Mouse (Mus musculus) G1E (cell line): ENCODE data around the gene Cort. TPM values are rescaled to one million over a fixed set of nuclear protein-coding genes. Genes with fewer than 3 reads are reported as not detected.
"Not testable (repeated sequence)": the region's sequence is repeated elsewhere in the genome, so short reads cannot be mapped to it uniquely, and the experiment has no call there.

Experiments used
- ATAC-seq: 2 replicates; pipeline ENCODE4 v1.8.0; 2016; ENCODE audit warnings: mild to moderate bottlenecking; ENCODE audit not compliant: insufficient number of reproducible peaks, poor library complexity, low FRiP score, severe bottlenecking; ENCODE audit errors: extremely low read depth
- DNase-seq: peaks from one replicate; pipeline ENCODE4 v3.0.0; 2012; ENCODE audit warnings: low spot score
- H3K27me3 ChIP-seq: 2 replicates; pipeline ENCODE4 v1.6.1; 2012; ENCODE audit warnings: mild to moderate bottlenecking, low read length, inconsistent platforms; ENCODE audit not compliant: insufficient read depth
- H3K36me3 ChIP-seq: replicated peaks from 2 replicates; pipeline ENCODE3; 2012; ENCODE audit warnings: mild to moderate bottlenecking, inconsistent platforms
- H3K4me1 ChIP-seq: 2 replicates; pipeline ENCODE4 v1.6.1; 2012; ENCODE audit warnings: low read depth, low read length, inconsistent platforms, mixed read lengths; ENCODE audit not compliant: insufficient read depth
- H3K4me3 ChIP-seq: 2 replicates; pipeline ENCODE4 v1.5.1; 2012; ENCODE audit warnings: low read depth, mild to moderate bottlenecking, inconsistent platforms, low read length, moderate library complexity, mixed read lengths
- H3K9me3 ChIP-seq: replicated peaks from 2 replicates; pipeline ENCODE4 v1.6.1; 2012; ENCODE audit warnings: inconsistent platforms
- CTCF ChIP-seq: IDR thresholded peaks from 2 replicates; pipeline ENCODE4 v1.5.1; 2012; ENCODE audit warnings: low read depth, low read length, inconsistent platforms, mixed read lengths
- GATA1 ChIP-seq: IDR thresholded peaks from 2 replicates; pipeline ENCODE4 v1.6.1; 2012; ENCODE audit warnings: borderline replicate concordance, low read length, inconsistent platforms, mixed read lengths
- GATA2 ChIP-seq: IDR thresholded peaks from 2 replicates; pipeline ENCODE4 v1.6.1; 2012; ENCODE audit warnings: low read depth, low read length, inconsistent platforms, borderline replicate concordance
- POLR2AphosphoS5 ChIP-seq: IDR thresholded peaks from 2 replicates; pipeline ENCODE4 v1.6.1; 2012; ENCODE audit warnings: low read depth, low read length, inconsistent platforms; ENCODE audit not compliant: insufficient replicate concordance
- TAL1 ChIP-seq: conservative IDR thresholded peaks from 2 replicates; pipeline ENCODE4 v1.6.1; 2012; ENCODE audit warnings: low read depth, low read length, inconsistent platforms, mixed read lengths
- polyA plus RNA-seq: library from polyadenylated mRNA; stranded (reverse); fragments of >175 nt; gene quantifications from 2 replicates; pipeline ENCODE4 v1.2.3, GENCODE M21; 2012
- total RNA-seq, 2 experiments: library from RNA; stranded (forward) in 1 of 2; stranded (reverse) in 1 of 2; fragments of 200-1000 nt in 1 of 2; fragments of >200 nt in 1 of 2; fragmentation: Nextera tagmentation in 1 of 2; gene quantifications; 2 replicates each; pipeline ENCODE4 v1.2.3; 2014 to 2017

The Cort gene
- total RNA-seq (2014; fragmentation: Nextera tagmentation): 1.8 TPM in 1 of 2 replicates, not detected in the other
- total RNA-seq (2017): 0.44 TPM in 1 of 2 replicates, not detected in the other
- polyA plus RNA-seq: 8.2 and 9.2 TPM in 2 replicates

DNA sequence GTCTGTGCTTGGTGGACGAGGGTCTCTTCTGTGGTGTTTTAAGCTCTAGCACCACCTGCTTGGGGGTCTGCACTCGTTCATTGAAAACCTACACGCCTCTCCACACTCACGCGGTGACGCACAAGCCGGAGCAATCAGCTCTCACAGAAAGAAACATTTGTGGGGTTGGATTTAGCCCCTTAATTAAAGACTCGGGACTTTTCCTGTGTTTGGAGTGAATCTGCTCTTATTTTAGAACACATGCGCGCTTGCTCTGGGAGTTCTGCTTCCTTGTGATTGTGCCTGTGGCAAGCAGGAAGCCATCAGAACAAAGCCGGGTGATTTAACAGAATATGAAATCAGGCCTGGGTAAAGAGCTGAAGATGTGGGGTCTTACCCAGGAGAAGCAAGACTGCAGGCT, at the start of gene Cort:
TSS of gene Cort (minus strand) at position 101 of the 400 bp plus-strand sequence.
- H3K4me1 ChIP-seq: no peaks in the 10 kb centered on the region; the same call in 1 of the 2 replicates
- H3K27me3 ChIP-seq: no peaks in the 10 kb centered on the region
- DNase-seq (no peak), ATAC-seq (no peak)
- TF ChIP-seq CTCF: no peak
- TF ChIP-seq POLR2AphosphoS5: no peak
- no peak for TF ChIP-seq TAL1
- no peak for TF ChIP-seq GATA1
- TF ChIP-seq GATA2: no peak
- H3K36me3 ChIP-seq: peaks cover 88% of the 10 kb centered on the region
- H3K9me3 ChIP-seq: no peaks in the 10 kb centered on the region
- H3K4me3 ChIP-seq: no peak within 1 kb of the TSS

DNA sequence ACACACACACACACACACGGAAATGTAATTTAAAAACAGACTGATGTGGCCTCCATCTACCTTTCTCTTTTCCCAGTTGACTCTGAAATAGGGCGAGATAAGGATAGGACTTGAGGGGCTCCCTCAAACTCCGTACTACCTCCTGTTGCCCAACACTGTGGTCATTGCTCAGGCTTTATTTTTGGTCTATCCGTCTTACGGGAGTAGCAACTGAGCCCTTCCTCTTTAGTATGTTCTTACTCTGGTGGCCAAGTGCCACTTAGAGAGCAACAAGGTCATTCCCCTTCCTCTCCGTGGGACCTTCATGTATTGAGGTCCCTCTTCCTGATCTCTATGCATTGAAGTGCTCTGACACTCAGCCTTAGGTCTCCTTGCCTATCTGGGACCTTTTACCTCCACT, 47.1 kb upstream of the Cort start:
- no peak for TF ChIP-seq GATA2
- no peak for TF ChIP-seq CTCF
- no peak for TF ChIP-seq GATA1
- no peak for TF ChIP-seq POLR2AphosphoS5
- no peak for TF ChIP-seq TAL1
- peaks cover 10% of the 10 kb centered on the region for H3K36me3 ChIP-seq
- H3K9me3 ChIP-seq: no peaks in the 10 kb centered on the region
- H3K4me1 ChIP-seq: peaks cover 33% of the 10 kb centered on the region
- ATAC-seq: no peak
- no peak overlapping the region for H3K4me3 ChIP-seq
- no peak for DNase-seq
- no peaks in the 10 kb centered on the region for H3K27me3 ChIP-seq

DNA sequence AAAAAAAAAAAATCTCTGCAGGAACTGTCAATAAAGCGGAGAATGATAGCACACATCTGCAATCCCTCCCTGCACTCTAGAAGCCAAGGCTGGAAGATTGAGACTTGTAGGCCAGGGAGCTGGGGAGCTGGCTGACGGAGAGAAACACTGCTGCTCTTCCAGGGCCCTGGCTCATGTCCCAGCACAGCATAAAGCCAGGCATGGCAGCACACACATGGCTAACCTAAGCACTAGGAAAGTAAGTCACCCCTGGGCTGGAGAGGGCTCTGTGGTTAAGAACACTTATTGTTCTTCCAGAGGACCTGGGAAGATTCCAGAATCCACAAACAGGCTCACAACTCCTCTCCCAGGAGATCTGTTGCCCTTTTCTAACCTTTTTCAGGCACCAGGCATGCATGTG, 46.1 kb upstream of the Cort start:
- Histone ChIP-seq H3K4me1 (peaks cover 42% of the 10 kb centered on the region), H3K4me3 (no peak overlapping the region), H3K27me3 (no peaks in the 10 kb centered on the region), H3K9me3 (no peaks in the 10 kb centered on the region), H3K36me3 (peaks cover 10% of the 10 kb centered on the region)
- ATAC-seq (no peak), DNase-seq (no peak)
- TF ChIP-seq GATA1 (no peak), TAL1 (no peak), CTCF (no peak), GATA2 (no peak), POLR2AphosphoS5 (no peak)

DNA sequence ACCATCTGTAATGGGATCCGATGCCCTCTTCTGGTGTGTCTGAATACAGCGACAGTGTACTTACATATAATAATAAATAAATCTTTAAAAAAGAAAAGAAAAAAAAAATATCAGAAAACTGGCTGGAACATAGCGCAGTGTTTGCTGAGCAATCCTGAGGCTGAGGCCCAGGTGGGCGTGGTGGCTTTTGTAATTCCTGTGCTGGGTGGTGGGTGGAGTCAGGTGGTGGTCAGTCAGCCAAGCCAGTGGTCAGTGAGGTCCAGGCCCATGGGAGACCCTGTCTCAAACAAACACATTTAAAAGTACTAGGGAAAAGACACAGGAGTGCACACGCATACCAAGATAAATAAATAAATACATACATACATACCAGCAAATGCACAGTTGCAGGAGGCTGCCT, 45.5 kb upstream of the Cort start:
- ATAC-seq: no peak
- TF ChIP-seq GATA1: no peak
- no peak for TF ChIP-seq TAL1
- H3K4me1 ChIP-seq: peaks cover 45% of the 10 kb centered on the region
- DNase-seq: no peak
- H3K27me3 ChIP-seq: no peaks in the 10 kb centered on the region
- H3K4me3 ChIP-seq: no peak overlapping the region
- H3K9me3 ChIP-seq: no peaks in the 10 kb centered on the region
- peaks cover 10% of the 10 kb centered on the region for H3K36me3 ChIP-seq

DNA sequence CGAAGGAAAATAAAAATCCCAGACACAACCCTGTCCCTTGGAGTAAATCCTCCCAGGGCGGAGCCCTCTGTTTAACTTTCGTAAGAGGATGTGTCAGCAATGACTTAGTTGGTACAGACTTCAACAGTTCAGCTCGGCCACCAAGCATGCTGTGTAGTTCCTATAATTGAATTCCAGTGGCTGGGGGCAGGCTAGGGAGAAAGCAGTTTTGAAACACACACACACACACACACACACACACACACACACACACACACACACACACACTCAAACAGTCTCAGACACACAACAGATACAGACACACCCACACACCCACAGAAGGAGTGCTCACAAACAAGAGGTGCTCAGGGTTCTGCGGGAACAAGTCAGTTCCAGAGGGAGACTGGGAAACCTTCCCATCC, 45.0 kb upstream of the Cort start:
- TF ChIP-seq POLR2AphosphoS5: no peak
- no peak for TF ChIP-seq TAL1
- TF ChIP-seq GATA1: no peak
- no peak for TF ChIP-seq GATA2
- no peak for TF ChIP-seq CTCF
- H3K36me3 ChIP-seq: peaks cover 10% of the 10 kb centered on the region
- no peak for DNase-seq
- no peak overlapping the region for H3K4me3 ChIP-seq
- no peaks in the 10 kb centered on the region for H3K9me3 ChIP-seq
- H3K27me3 ChIP-seq: no peaks in the 10 kb centered on the region
- H3K4me1 ChIP-seq: peaks cover 48% of the 10 kb centered on the region
- ATAC-seq: no peak

DNA sequence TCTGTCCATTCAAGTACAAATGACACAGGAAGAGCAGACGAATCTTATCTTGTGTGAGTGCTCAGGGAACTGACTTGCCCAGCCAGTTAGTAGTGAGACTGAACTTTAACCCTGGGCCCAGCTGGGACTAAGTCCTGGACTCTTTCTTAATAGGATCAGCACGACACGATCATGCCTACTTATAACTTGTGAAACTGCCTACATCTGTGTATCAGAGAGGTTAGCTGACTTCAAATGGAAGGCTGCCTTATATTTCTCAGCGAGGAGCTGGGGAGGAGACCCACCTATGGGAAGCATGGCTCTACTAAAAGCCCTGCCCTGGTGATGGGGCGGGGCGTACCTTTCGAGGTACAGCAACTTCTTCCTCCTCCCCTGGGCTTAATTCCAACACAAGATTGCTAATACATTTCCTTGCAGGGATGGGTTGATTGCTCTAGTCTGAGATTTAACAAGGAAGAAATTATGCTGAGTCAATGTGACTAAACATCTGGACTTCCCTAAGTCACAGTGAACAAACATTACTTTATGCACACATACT, 43.9 kb upstream of the Cort start:
- DNase-seq: peak; percentile 34
- TF ChIP-seq POLR2AphosphoS5: no peak
- TF ChIP-seq CTCF: no peak
- no peak for TF ChIP-seq TAL1
- no peak for TF ChIP-seq GATA2
- no peak for TF ChIP-seq GATA1
- Histone ChIP-seq H3K27me3 (no peaks in the 10 kb centered on the region), H3K4me3 (no peak overlapping the region; the same call in 1 of the 2 replicates), H3K4me1 (peaks cover 55% of the 10 kb centered on the region), H3K36me3 (peaks cover 10% of the 10 kb centered on the region), H3K9me3 (no peaks in the 10 kb centered on the region)
- ATAC-seq: no peak

DNA sequence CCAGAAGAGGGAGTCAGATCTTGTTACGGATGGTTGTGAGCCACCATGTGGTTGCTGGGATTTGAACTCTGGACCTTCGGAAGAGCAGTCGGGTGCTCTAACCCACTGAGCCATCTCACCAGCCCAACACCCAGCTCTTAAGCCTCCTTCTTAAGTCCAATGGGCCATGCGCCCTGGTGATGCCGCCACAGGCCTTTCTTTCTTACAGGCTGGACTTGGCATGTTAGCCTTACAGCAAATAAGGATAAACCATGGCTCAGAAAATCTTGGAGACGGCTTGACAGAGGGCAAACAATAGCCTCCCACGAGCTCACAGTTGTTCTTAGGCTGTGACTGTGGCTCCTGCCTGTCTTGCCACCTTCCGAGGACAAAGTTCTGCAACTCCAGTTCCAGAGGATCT, 43.4 kb upstream of the Cort start:
- not testable (repeated sequence) for ATAC-seq, H3K4me3 ChIP-seq, H3K9me3 ChIP-seq, H3K27me3 ChIP-seq, DNase-seq
- H3K36me3 ChIP-seq: peaks cover 16% of the 10 kb centered on the region
- H3K4me1 ChIP-seq: peaks cover 61% of the 10 kb centered on the region
